Mouse (Mus musculus) heart, adult 2 months (tissue): ENCODE measurements around the gene Wdr4. TPM values are rescaled to one million over a fixed set of nuclear protein-coding genes. Genes with fewer than 3 reads are reported as not detected.

ENCODE experiments used
- DNase-seq, 2 experiments: peaks; one replicate each; pipeline ENCODE4 v3.0.0; 2021
- H3K27ac ChIP-seq: fragments of 200-600 bp; 2 replicates; pipeline ENCODE4 v1.8.1; 2022
- H3K27me3 ChIP-seq: fragments of 200-500 bp; 2 replicates; pipeline ENCODE4 v1.6.1; 2012; ENCODE audit warnings: mild to moderate bottlenecking, low read length, inconsistent platforms, mixed read lengths; ENCODE audit not compliant: control insufficient read depth, insufficient read depth
- H3K36me3 ChIP-seq: fragments of 200-500 bp; 2 replicates; pipeline ENCODE4 v1.6.1; 2012; ENCODE audit warnings: low read length, inconsistent platforms; ENCODE audit not compliant: control insufficient read depth, insufficient read depth
- H3K4me1 ChIP-seq: fragments of 200-500 bp; 2 replicates; pipeline ENCODE4 v1.6.1; 2011; ENCODE audit warnings: low read length; ENCODE audit not compliant: control insufficient read depth, insufficient read depth
- H3K4me3 ChIP-seq: fragments of 200-600 bp; 2 replicates; pipeline ENCODE4 v1.8.1; 2022
- H3K79me2 ChIP-seq: fragments of 200-500 bp; replicated peaks from 2 replicates; pipeline ENCODE4 v1.6.1; 2012; ENCODE audit warnings: mild to moderate bottlenecking, inconsistent platforms, low read length, moderate library complexity, mixed read lengths; ENCODE audit not compliant: control insufficient read depth, insufficient read depth
- H3K9ac ChIP-seq: fragments of 200-500 bp; 2 replicates; pipeline ENCODE4 v1.6.1; 2012; ENCODE audit warnings: low read depth, mild to moderate bottlenecking, control low read depth, inconsistent platforms, low read length, mixed read lengths
- CTCF ChIP-seq: fragments of 200-600 bp; IDR thresholded peaks from 2 replicates; pipeline ENCODE4 v1.8.1; 2022; ENCODE audit warnings: antibody characterized with exemption, mild to moderate bottlenecking, moderate library complexity
- EP300 ChIP-seq: fragments of 200-500 bp; IDR thresholded peaks from 2 replicates; pipeline ENCODE4 v1.6.1; 2011; ENCODE audit warnings: low read depth, low read length, control low read depth; ENCODE audit not compliant: insufficient read depth
- POLR2A ChIP-seq: fragments of 200-500 bp; IDR thresholded peaks from 2 replicates; pipeline ENCODE4 v1.6.1; 2011; ENCODE audit warnings: mild to moderate bottlenecking, low read depth, low read length, control low read depth; ENCODE audit not compliant: insufficient read depth
- WGBS: fragments of 180-500 bp; shearing (Covaris S2); methylation state at CpG from one replicate; pipeline ENCODE4 v1.1.7; 2018; 5-methylcytosine and 5-hydroxymethylcytosine counted together
- intact Hi-C: fragments of 180-260 bp; cut with DNase I; formaldehyde crosslinking; loops from one replicate; pipeline ENCODE4 v1.15.1; 2025
- microRNA-seq, 2 experiments: library from miRNA; unstranded; fragments of <30 nt; microRNA quantifications; one replicate each; pipeline ENCODE4 v1.2.0; 2021
- polyA plus RNA-seq: library from polyadenylated mRNA; depleted of rRNA; stranded (reverse); fragments of >200 nt; gene quantifications from 2 replicates; pipeline ENCODE4 v1.2.3, GENCODE M21; 2012; rRNA removed
- total RNA-seq, 2 experiments: library from RNA; stranded (reverse); gene quantifications; 2 replicates each; pipeline ENCODE4 v1.2.3; 2021

Wdr4 gene
- total and polyA plus RNA-seq, 3 experiments: 5.2 to 9.9 (median 5.6) TPM

GRCm38 (mm10) chr17:31448519-31448918 is 71.3 kb downstream of the Wdr4 start:
- no peaks in the 10 kb centered on the region for H3K79me2 ChIP-seq
- intact Hi-C loops: loop anchor here (2.0 kb wide), 1 partner anchor 66 kb away; no protein-coding TSS in a partner anchor
- 59% methylated on average over 1 of the region's 1 CpGs for WGBS
- no peak overlapping the region for H3K4me3 ChIP-seq
- H3K9ac ChIP-seq: no peak overlapping the region
- peaks cover 5% of the 10 kb centered on the region for H3K4me1 ChIP-seq
- no peak overlapping the region for H3K27ac ChIP-seq
- no peak for DNase-seq
- H3K27me3 ChIP-seq: no peaks in the 10 kb centered on the region
- no peaks in the 10 kb centered on the region for H3K36me3 ChIP-seq
- TF ChIP-seq EP300 (no peak), CTCF (peak; percentile 56)

DNA sequence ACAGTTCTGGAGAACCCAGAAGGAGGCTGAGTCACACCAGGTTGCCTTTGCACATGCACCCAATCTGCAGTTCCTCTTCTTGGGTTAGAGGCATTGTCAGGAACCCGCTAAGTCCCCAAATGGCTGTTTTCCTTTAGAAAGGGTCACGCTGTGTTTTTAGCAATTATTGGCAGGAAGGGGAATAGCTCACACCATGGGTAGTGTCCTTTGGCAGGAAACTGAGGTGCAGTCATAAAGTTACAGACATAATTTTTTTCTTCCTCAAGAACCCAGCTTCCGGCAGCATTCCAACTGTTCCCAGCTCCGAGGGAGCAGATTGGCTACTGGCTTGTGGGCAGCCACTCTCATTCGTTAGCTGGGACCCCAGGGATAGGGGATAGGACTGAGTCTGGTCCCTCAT is 72.0 kb downstream of the Wdr4 start:
- H3K27me3 ChIP-seq: no peaks in the 10 kb centered on the region

DNA sequence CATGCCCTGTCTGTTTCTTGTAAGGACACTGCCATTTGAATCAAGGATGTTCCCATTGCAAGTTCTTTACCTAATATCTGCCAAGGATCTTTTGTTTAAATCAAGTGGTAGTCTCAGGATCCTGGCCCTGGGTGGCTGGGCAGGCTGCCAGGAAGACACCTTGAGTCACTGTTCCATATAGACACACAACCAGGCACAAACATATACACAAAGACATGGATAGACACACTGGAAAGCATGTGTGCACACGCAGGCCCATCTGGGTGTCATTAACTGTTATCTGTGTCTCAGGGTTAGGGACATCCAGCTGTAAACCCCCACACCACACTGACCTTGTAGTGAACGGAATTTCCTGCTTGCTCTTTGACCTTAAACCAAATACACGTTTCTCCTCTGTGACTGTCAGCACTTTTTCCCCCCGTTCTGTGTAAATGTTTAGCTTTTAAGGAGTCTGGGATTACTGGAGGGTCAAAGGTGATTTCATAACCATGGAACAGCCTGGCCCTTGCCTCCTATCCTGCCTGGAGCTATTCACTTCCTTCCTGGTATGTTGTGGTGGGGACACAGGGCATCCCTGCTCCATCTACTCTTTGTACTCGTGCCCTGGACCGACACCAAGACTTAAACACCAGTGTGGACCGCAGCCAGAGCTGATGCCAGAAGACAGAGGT is 74.6 kb downstream of the Wdr4 start:
- WGBS: 42% methylated on average over 7 of the region's 7 CpGs
- no peak for DNase-seq
- peaks cover 5% of the 10 kb centered on the region for H3K4me1 ChIP-seq
- H3K4me3 ChIP-seq: no peak overlapping the region
- no peak overlapping the region for H3K9ac ChIP-seq
- H3K27ac ChIP-seq: no peak overlapping the region
- intact Hi-C loops: no loop called here
- no peaks in the 10 kb centered on the region for H3K27me3 ChIP-seq
- no peaks in the 10 kb centered on the region for H3K36me3 ChIP-seq
- no peak for TF ChIP-seq CTCF
- no peak for TF ChIP-seq EP300
- no peak for TF ChIP-seq POLR2A
- no peaks in the 10 kb centered on the region for H3K79me2 ChIP-seq

More for the DNA sequence above, 72.0 kb downstream of the Wdr4 start:
- Histone ChIP-seq H3K27ac (no peak overlapping the region), H3K4me3 (no peak overlapping the region), H3K9ac (no peak overlapping the region), H3K79me2 (no peaks in the 10 kb centered on the region), H3K36me3 (no peaks in the 10 kb centered on the region), H3K4me1 (peaks cover 5% of the 10 kb centered on the region)
- WGBS: 49% methylated on average over 5 of the region's 5 CpGs
- DNase-seq: no peak
- intact Hi-C loops: loop anchor here (2.0 kb wide), 1 partner anchor 65 kb away; no protein-coding TSS in a partner anchor
- no peak for TF ChIP-seq EP300
- no peak for TF ChIP-seq POLR2A
- no peak for TF ChIP-seq CTCF

Small RNA genes within 50 kb of the gene (microRNA-seq; reads per million reads assigned to microRNA genes)
- 0 to 0.39 reads per million in 2 experiments for gene Gm24970

Other genes with a start within 250 kb of the Wdr4 start
- gene Rsph1, start 242.6 kb downstream of the Wdr4 start, total RNA-seq: 1 to 10 TPM in 1 of 2 experiments, under 1 TPM in 1; 0.81 to 1.2 TPM
- 0.32 and 1.2 TPM in 2 replicates for gene Rsph1, start 242.6 kb downstream of the Wdr4 start, polyA plus RNA-seq
- gene Slc37a1, start 233.2 kb downstream of the Wdr4 start, total RNA-seq: 1 to 10 TPM; 7.3 to 9.1 TPM
- gene Slc37a1, start 233.2 kb downstream of the Wdr4 start, polyA plus RNA-seq: 18.7 and 19.7 TPM in 2 replicates
- gene Pde9a, start 133.8 kb downstream of the Wdr4 start, total RNA-seq: 1 to 10 TPM; 3.2 to 4.0 TPM
- gene Pde9a, start 133.8 kb downstream of the Wdr4 start, polyA plus RNA-seq: 10.4 and 12.1 TPM in 2 replicates
- 1,000 to 10,000 TPM; 1,326 to 1,509 TPM for gene Ndufv3, start 135 bp upstream of the Wdr4 start, total RNA-seq
- 764 and 972 TPM in 2 replicates for gene Ndufv3, start 135 bp upstream of the Wdr4 start, polyA plus RNA-seq
- 10 to 100 TPM in 1 of 2 experiments, 1 to 10 TPM in 1; 9.3 to 13.1 TPM for gene Pknox1, start 44.8 kb upstream of the Wdr4 start, total RNA-seq
- gene Pknox1, start 44.8 kb upstream of the Wdr4 start, polyA plus RNA-seq: 6.8 and 16.4 TPM in 2 replicates
- 1 to 10 TPM; 2.4 to 7.0 TPM for gene Cbs, start 117.3 kb upstream of the Wdr4 start, total RNA-seq
- 0.94 and 1.3 TPM in 2 replicates for gene Cbs, start 117.3 kb upstream of the Wdr4 start, polyA plus RNA-seq
- gene U2af1, start 138.9 kb upstream of the Wdr4 start, total RNA-seq: 10 to 100 TPM; 71.9 to 72.5 TPM
- 32.6 and 52.6 TPM in 2 replicates for gene U2af1, start 138.9 kb upstream of the Wdr4 start, polyA plus RNA-seq
- not detected for gene Cryaa, start 157.8 kb upstream of the Wdr4 start, total RNA-seq
- 0.31 TPM in 1 of 2 replicates, not detected in the other for gene Cryaa, start 157.8 kb upstream of the Wdr4 start, polyA plus RNA-seq